Mouse (Mus musculus) MN1 (cell line): ENCODE results near the gene Rbm4b.

ENCODE experiments used
- DNase-seq: peaks from one replicate; pipeline ENCODE4 v3.0.0-alpha.2; 2016; ENCODE audit warnings: low spot score

Gene Rbm4b

GRCm38 (mm10) chr19:4756193-4756911, at the start of gene Rbm4b:
TSS of gene Rbm4b (plus strand) at chr19:4756497.
- peak; percentile 92 for DNase-seq

GRCm38 (mm10) chr19:4708765-4709164, 47.5 kb upstream of the Rbm4b start:
- no peak for DNase-seq

DNA sequence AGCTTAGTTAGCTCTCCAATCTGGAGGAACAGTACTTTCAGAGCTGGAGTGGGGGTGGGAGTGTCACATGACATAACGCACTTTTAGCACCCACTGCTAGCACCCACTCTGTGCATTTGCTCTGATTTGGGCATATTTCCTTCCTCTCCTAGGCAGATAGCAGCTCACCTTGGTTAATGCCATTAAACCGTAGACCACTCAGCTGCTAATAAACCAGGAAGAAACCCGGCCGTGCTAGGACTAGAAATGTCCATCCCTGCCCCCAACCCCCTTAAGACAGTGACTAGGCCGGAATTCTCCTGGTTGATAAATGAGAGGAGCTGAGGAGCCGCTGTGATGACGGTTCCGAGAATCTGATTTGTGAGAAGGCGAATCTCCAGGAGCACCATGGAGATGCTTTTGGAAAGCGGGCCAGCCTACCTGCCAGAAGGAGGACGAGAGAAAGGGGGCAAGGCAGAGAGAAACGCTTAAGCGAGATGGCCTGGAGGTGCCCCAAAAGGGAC, 45.1 kb upstream of the Rbm4b start, which contains the start of gene Sptbn2:
TSS of gene Sptbn2 (plus strand) at position 70 of the 503 bp plus-strand sequence.
- no peak for DNase-seq

DNA sequence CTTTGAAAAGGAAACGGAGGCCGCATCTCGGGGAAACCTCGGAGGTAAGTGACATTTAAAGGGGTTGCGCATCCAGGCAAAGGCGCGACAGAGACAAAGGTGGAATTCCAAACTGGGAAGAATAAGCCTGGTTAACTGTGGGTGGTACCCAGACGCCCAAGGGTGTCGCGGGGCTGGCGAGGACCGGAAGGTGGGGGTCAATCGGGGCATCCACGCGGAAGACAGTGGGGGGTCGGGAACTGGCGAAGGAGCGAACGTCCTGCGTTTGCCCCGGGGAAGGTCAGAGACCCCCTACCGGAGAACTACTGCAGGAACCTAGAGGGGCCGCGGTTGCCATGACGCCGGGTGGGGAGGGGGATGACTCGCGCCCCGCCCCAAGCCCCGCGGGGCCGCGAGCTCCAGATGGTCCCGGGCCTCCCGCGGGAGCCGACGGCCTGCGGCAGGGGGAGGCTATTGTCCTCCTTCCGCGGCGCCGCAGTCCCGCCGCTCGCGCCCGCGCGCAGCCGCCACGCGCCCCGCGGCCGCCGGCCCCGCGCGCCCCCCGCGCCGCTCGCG, 44.6 kb upstream of the Rbm4b start:
- DNase-seq = no peak

GRCm38 (mm10) chr19:4712156-4712780, 44.0 kb upstream of the Rbm4b start:
- DNase-seq = no peak

DNA sequence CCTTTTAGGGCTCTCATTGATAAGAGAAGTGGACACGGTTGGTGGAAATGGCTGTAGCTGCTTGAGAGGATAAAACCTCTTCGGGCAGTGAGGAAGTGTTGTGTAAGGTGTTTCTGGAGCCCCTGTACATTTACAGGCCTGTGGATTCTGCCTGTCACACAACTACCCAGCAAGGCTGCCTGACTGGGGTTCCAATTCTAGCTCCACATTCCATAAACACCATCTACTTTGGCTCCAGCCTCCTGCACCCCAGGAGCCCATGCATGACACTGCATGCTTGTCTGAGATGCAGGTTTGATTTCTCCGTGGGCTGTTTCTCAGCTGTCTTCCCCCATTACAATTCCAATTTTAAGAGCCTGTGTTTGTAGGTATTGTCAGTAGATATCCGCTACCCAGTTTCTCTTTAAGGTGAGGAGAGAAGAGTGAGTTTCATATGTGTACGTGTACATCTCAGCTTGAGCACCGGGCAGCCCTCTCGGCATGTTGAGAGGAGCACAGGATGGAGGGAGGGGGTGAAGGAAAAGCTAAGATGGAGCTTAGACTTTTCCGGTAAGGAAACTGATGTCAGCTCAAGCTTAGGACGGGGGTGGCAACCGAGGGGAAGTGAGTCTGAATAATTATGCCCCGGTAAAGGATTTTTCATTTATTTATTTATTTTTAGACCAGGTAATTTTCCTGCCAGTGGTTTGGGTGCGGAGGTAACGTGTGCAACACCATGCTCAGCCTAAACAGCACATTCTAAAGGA, 43.3 kb upstream of the Rbm4b start:
- no peak for DNase-seq

DNA sequence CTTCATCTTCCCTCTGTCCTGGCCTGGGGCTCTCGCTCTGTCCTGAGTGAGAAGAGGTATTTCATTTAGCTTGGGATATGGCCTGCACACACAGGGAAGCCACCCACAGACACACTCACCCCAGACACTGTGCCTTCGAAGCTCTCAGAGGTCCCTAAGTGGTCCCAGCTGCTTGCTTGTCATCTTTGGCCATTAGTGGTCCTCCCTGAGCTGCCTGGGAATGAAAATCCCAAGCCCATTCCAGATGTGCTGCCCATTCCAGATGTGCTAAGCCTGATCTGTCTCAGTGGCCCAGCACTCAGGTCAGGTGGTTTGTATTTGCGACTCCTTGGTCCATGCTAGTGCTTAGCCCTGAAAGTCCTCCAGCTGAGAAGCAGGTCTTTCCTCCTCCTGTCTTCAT, 42.4 kb upstream of the Rbm4b start:
- no peak for DNase-seq

DNA sequence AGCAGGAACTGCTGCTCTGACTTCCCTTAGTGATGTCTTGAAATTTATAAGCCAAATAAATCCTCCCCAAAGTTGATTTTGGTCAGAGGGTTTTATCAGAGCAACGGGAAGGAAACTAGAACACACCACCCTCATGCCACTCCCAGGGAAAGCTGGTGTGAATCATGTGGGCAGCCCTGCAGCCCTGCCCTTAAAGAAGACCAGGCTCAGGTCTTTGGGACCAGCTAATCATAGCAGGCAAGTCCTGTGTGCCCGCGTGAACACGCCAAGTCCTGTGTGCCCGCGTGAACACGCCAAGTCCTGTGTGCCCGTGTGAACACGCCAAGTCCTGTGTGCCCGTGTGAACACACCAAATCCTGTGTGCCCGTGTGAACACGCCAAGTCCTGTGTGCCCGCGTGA, 39.5 kb upstream of the Rbm4b start:
- DNase-seq = no peak

- DNase-seq = no peak
These were observed 39.0 kb upstream of the Rbm4b start for GRCm38 (mm10) chr19:4717281-4717680.

DNA sequence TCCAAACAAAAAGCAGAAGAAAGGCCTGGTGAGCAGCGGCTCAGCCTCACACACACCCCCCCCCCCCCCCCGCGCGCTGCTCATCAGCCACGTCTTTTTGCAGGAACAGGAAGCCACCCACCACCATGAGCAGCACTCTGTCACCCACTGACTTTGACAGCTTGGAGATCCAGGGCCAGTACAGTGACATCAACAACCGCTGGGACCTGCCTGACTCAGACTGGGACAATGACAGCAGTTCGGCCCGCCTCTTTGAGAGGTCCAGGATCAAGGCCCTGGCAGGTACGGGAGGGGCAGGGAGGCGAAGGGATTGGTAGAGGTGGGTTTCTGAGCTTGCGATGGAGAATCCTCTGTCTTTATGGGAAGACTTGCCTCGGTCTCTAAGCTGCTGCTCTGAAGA, 37.6 kb upstream of the Rbm4b start:
- no peak for DNase-seq

GRCm38 (mm10) chr19:4719351-4719764, 36.9 kb upstream of the Rbm4b start:
- DNase-seq = no peak

DNA sequence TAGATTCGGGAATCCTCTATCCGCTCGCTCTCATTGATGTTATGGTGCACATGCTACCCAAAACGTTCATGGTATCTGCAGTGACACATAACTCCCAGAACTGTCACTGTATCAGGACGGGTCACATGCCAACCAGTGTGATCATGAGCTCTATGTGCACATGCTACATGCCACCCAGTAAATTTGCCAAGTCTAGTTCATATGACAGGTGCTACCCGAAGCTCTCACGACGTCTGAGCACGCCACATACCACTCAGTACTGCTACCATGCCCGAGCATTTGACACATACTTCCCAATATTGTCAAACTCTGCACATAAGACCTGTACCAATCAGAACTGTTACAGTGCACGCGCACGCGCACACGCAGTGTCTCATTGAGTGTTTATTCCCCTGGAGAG, 36.2 kb upstream of the Rbm4b start:
- no peak for DNase-seq

DNA sequence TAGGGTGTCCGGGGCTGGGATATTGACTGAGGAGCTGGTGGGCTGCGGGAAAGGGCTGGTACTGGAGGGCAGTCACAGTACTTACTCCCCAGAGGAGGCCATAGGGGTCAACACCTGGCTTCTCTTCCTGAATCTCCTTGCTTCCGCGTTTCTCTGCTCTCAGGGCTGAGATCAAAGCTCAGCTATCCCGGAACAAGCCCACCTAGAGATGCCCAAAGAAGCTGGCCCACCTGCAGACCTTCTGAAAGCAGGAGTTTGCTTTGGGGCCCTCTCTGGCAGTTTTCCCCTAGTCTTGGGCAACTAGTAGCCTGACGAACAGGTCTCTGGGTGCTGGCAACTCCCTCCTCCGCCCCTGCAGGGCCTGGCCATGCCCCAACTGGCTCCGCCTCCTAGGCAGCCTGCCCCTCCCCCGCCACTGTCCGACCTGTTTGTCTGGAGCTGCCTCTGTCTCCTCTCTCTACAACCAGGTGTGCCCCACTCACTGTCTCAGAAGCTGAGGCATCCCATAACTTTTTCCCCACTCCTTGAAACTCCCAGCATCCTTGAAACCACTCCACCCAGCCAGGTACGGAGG, 35.5 kb upstream of the Rbm4b start:
- DNase-seq = no peak

GRCm38 (mm10) chr19:4729186-4729585, 27.1 kb upstream of the Rbm4b start:
- DNase-seq = no peak

DNA sequence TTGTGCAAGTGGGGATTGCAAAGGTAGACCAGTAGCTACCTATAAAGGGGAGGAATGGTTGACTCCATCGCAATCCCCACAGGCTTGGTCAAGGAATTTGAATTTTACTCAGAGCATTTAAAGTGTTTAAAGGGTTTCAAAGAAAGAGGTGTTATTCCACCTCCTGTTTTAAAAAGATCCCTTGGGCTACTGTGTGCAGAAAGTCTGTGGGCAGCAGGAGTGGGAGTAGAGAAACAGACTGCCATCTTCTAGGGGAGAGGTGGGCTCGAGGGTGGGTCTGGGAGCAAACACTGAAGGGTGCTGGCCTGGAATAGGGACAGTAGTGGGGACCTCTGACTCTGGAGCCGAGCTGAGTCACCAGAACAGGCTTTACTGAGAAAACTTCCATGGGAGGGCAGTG, 23.2 kb upstream of the Rbm4b start:
- DNase-seq = no peak

DNA sequence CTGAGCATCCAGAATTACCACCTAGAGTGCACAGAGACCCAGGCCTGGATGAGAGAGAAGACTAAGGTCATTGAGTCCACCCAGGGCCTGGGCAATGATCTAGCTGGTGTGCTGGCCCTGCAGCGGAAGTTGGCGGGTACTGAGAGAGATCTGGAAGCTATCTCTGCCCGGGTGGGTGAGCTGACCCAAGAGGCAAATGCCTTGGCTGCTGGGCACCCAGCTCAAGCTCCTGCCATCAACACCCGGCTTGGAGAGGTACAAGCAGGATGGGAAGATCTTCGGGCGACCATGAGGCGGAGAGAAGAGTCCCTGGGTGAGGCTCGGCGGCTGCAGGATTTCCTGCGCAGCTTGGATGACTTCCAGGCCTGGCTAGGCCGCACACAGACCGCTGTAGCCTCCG, 18.4 kb upstream of the Rbm4b start:
- DNase-seq = no peak

DNA sequence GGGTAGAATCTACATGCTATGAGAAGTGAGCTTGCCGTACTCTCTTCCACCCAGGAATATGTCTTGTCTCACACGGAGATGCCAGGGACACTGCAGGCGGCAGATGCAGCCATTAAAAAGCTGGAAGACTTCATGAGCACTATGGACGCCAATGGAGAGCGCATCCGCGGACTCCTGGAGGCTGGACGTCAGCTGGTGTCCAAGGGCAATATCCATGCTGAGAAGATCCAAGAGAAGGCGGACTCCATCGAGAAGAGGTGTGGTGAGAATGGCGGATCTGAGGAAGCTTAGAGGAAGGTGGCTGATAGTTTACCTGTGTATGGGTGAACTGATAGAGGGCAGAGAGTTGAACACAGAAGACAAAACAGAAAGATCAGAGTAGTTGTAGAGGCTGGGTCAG, 17.2 kb upstream of the Rbm4b start:
- no peak for DNase-seq

DNA sequence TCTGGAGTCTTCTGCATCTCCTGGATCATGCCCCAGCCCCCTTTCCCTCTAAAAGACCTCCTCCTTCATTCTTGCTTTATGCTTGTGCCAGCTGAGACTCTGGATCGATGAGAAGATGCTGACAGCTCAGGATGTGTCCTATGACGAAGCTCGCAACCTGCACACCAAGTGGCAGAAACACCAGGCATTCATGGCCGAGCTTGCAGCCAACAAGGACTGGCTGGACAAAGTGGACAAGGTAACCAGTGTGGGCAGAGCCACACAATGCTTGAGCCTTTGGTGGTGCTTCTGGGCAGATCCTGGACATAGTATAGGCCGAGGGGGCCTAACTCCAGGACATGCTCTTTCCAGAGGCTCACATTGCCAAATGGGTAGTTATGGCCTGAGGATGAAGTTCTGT, 16.5 kb upstream of the Rbm4b start:
- DNase-seq = no peak

DNA sequence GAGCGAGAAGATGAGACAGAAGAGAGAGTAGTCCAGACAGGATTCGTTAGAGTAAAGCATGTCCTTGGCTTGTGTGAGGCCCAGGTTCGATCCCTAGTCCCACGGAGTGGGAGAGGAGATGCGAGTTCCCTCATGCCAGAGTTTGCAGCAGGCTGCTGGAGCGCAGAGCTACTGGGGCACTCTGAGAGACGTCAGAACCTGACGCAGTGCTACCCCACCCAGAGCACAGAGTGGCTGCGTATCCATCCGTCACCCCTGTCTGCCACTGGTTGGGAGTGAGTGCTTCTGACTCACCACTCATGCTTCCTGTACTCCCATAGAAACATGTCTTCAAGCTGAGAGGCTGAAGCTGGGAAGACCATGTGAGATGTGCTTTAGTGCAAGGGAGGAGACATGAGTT, 14.8 kb upstream of the Rbm4b start:
- no peak for DNase-seq

DNA sequence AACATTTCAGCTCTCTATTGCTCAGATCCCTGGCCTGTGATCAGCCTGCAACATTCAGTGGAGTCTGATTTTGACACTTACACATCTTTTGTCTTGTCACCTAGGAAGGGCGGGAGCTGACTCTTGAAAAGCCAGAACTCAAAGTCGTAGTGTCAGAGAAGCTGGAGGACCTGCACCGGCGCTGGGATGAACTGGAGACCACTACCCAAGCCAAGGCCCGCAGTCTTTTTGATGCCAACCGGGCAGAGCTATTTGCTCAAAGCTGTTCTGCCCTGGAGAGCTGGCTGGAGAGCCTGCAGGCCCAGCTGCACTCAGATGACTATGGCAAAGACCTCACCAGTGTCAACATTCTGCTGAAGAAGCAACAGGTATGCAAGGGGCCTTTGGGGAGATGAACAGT, 14.1 kb upstream of the Rbm4b start:
- DNase-seq = no peak

DNA sequence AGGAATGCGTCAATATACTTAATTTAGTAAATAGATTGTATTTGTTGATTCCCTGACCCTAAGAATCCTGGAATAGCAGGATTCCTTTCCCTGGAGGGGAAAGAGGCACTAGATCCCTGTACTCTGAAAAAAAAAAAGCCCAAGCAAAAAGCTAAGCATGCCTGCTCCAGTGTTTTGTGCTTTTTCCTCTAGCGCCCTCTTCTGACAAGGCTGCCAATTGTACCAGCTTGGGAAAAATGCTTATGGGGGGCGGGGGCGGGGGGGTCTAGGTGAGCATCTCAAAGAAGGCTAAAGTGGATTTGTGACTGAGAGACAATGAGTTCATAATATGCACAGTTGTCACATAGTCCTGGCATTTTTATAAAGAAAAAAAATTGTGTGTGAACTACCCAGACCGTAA, 12.8 kb upstream of the Rbm4b start:
- DNase-seq = peak; percentile 37

DNA sequence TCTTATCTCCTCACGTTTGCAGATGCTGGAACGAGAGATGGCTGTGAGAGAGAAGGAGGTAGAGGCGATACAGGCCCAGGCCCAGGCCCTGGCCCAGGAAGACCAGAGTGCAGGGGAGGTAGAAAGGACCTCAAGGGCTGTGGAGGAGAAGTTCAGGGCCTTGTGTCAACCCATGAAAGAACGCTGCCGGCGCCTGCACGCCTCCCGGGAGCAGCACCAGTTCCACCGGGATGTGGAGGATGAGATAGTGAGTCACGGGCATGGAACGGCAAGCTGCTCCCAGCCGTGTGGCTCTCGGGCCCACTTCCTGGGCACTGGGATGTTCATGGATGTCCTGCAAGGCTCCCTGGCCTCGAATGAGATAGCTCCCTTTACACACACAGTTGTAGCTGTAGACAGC, 12.3 kb upstream of the Rbm4b start:
- DNase-seq = peak; percentile 23
